Mouse (Mus musculus): ENCODE data around the gene Fblim1. TPM values are rescaled to one million over a fixed set of nuclear protein-coding genes. Genes with fewer than 3 reads are reported as not detected.
A peak's percentile ranks its signal among the peaks of the same experiment; 100 is the strongest.

Fblim1 gene
- 73.5 TPM in 2 replicates for polyA plus RNA-seq (2015; fragmentation: Nextera tagmentation; extraction: Ambion mirVana)

DNA sequence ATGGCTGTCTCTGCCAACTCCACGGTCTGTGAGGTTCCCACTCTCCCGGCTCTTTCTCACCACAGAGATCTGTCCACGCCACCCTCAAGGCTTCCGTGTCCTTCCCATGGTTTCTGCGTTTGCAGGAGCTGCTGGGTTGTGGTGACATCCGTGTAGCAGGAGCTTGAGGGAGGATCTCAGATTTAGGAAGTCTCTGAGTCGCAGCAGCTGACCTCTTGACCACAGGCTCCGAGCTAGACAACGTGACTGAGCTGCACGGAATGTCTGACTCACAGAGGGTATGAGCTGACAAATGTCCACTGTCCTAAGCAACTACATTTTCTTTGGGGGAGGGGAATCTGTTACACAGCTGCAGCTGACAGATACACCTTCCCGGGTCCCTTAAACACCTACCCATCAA, at the start of gene Fblim1:
Fblim1 (minus strand) TSS at position 236 of the 400 bp plus-strand sequence.
- ATAC-seq (ENCODE audit: borderline replicate concordance, extremely low read depth, low FRiP score, low TSS enrichment): no peak
- Histone ChIP-seq H3K4me3 (no peak within 1 kb of the TSS), H3K4me2 (no peak within 1 kb of the TSS), H3K36me3 (no peaks in the 10 kb centered on the region), H3K4me1 (peaks cover 43% of the 10 kb centered on the region), H3K9me3 (no peaks in the 10 kb centered on the region), H3K9ac (no peak within 1 kb of the TSS), H3K27me3 (no peaks in the 10 kb centered on the region), H3K27ac (peak within 1 kb of the TSS; percentile 70)
- 62% methylated on average over 11 of the region's 11 CpGs for WGBS

DNA sequence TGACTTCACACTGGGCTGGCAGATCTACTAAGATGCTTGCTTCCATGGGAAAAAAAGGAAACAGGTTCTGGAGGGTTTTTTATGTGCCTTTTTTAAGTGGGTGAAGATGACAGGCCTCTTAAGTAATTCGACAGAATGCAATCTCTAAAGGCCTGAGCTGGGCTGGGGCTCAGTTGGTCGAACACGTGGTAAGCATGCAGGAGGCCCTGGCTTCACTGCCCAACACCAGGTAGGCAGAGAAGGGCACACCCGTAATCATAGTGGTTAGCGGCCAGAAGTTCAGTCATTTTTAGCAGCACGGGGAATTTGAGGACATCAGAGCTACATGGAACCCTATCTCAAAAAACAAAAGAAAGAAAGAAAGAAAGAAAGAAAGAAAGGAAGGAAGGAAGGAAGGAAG, 48.6 kb upstream of the Fblim1 start:
- H3K9ac ChIP-seq: no peak overlapping the region
- H3K4me2 ChIP-seq: no peak overlapping the region
- peaks cover 20% of the 10 kb centered on the region for H3K36me3 ChIP-seq
- no peaks in the 10 kb centered on the region for H3K9me3 ChIP-seq
- peaks cover 11% of the 10 kb centered on the region for H3K4me1 ChIP-seq
- no peak for ATAC-seq (ENCODE audit: borderline replicate concordance, extremely low read depth, low FRiP score, low TSS enrichment)
- H3K4me3 ChIP-seq: no peak overlapping the region
- no peaks in the 10 kb centered on the region for H3K27me3 ChIP-seq
- 80% methylated on average over 6 of the region's 6 CpGs for WGBS
- no peak overlapping the region for H3K27ac ChIP-seq

DNA sequence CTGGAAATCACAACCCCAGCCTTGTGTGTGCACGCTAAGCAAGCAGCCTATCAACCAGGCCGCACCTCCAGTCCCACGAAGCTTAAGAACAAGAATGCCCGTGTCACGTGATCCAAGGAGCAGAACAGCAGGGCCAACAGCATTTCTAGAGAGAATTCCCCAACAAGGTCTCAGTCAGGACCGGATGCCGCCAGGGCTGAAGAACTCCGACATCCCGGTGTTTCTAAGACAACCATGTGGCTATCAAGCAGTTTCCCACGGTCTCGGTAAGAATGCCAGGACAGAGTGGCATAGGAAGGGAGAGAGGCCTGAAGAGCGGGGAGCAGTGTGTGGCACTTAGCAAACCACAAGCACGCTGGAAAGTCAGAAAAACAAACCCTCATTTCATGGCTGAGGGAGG, 47.9 kb upstream of the Fblim1 start:
- no peak overlapping the region for H3K9ac ChIP-seq
- H3K36me3 ChIP-seq: peaks cover 13% of the 10 kb centered on the region
- ATAC-seq (ENCODE audit: borderline replicate concordance, extremely low read depth, low FRiP score, low TSS enrichment): no peak
- H3K9me3 ChIP-seq: no peaks in the 10 kb centered on the region
- H3K27ac ChIP-seq: no peak overlapping the region
- no peaks in the 10 kb centered on the region for H3K27me3 ChIP-seq
- H3K4me1 ChIP-seq: peaks cover 15% of the 10 kb centered on the region
- no peak overlapping the region for H3K4me2 ChIP-seq
- no peak overlapping the region for H3K4me3 ChIP-seq
- WGBS: 84% methylated on average over 13 of the region's 13 CpGs

DNA sequence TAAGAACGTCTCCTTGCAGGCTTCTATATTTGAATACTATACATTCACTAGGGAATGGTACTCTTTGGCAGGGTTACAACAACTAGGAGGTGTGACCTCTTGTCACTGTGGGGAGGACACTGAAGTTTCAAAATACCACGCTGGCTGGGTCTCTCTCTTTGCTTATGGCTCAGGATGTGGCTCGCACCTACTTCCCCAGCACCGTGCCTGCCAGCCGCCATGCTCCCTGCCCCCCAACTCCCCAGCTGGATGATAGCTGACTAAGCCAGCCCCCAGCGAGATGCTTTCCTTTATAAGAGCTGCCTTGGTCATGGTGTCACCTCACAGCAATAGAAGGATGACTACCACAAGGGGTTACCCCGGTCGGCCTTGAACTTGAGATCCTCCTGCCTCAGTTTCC, 47.1 kb upstream of the Fblim1 start:
- no peaks in the 10 kb centered on the region for H3K27me3 ChIP-seq
- 78% methylated on average over 8 of the region's 8 CpGs for WGBS
- H3K4me3 ChIP-seq: no peak overlapping the region
- H3K9me3 ChIP-seq: no peaks in the 10 kb centered on the region
- H3K36me3 ChIP-seq: peaks cover 11% of the 10 kb centered on the region; the same call in 1 of the 2 replicates
- no peak for ATAC-seq (ENCODE audit: borderline replicate concordance, extremely low read depth, low FRiP score, low TSS enrichment)
- H3K4me1 ChIP-seq: peaks cover 16% of the 10 kb centered on the region
- H3K4me2 ChIP-seq: no peak overlapping the region
- H3K27ac ChIP-seq: no peak overlapping the region
- H3K9ac ChIP-seq: no peak overlapping the region

DNA sequence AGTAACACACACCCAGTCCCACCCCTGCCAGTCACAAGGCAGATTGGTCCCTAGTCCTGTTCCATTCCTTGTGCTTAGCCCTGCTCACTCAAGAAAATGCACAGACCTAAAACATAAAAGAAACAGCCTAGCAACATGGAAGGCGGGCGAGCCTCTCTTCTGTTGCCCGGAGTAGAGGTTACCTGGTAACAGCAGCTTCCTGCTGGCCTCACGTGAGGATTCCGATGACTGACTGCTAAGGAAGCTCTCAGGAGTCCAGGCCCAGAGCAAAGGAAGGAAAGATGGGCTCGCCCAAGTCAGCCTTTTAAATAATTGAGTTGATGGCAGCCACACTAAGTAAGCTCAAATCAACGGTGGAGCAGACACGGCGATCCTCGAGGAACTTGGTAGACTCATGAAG, 46.0 kb upstream of the Fblim1 start:
- no peak for ATAC-seq (ENCODE audit: borderline replicate concordance, extremely low read depth, low FRiP score, low TSS enrichment)
- Histone ChIP-seq H3K9ac (no peak overlapping the region), H3K4me3 (no peak overlapping the region), H3K27ac (no peak overlapping the region), H3K9me3 (no peaks in the 10 kb centered on the region), H3K27me3 (no peaks in the 10 kb centered on the region), H3K4me1 (peaks cover 16% of the 10 kb centered on the region), H3K4me2 (no peak overlapping the region), H3K36me3 (peaks cover 14% of the 10 kb centered on the region; the same call in 1 of the 2 replicates)
- WGBS: 90% methylated on average over 10 of the region's 10 CpGs

DNA sequence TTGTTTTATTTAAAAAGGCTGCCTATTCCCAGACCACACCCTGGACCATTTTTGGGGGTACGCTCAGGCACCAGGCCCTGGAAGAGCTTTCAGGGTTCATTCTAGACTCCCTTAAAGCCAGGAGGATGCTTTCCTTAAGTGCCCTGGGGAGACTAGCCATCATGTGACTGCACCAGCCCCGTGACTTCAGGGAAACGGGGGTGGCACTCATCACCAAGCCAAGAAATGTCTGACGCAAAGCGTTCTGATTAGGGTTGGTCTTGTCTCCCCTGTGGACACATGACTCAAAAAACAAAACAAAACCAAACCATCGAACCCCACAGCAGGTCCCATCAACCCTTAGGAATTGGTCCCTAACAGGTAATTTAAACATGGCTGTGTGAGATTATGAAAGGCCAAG, 45.4 kb upstream of the Fblim1 start:
- Histone ChIP-seq H3K36me3 (peaks cover 14% of the 10 kb centered on the region; the same call in 1 of the 2 replicates), H3K4me2 (no peak overlapping the region), H3K27ac (no peak overlapping the region), H3K4me3 (no peak overlapping the region), H3K9me3 (no peaks in the 10 kb centered on the region), H3K9ac (no peak overlapping the region), H3K27me3 (no peaks in the 10 kb centered on the region), H3K4me1 (peaks cover 16% of the 10 kb centered on the region)
- 87% methylated on average over 6 of the region's 6 CpGs for WGBS
- no peak for ATAC-seq (ENCODE audit: borderline replicate concordance, extremely low read depth, low FRiP score, low TSS enrichment)

DNA sequence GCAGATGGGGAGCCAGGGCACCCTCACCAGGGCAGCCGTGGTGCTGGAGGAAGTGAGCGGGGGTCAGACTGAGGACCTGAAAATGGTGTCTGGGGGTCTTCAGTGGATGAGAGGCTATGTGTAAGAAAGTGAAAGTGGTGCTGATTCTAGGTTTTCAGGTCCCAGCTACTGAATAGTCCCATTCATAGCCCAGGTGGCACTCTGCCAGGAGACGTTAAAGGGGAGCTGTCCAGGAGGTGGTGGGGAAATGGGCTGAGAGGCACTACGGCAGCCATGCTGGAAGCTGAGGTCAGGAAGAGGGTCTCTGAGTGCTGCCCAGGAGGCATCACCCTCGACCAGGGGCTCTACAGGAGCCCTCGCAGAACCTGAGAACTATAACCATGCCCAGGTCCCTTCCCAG, 43.3 kb upstream of the Fblim1 start:
- peaks cover 14% of the 10 kb centered on the region; the same call in 1 of the 2 replicates for H3K36me3 ChIP-seq
- H3K27ac ChIP-seq: 0 out of 2 replicates have a peak overlapping the region, but pooled peaks have one; percentile 16
- no peak overlapping the region for H3K9ac ChIP-seq
- no peak overlapping the region for H3K4me2 ChIP-seq
- WGBS: 45% methylated on average over 6 of the region's 6 CpGs
- H3K27me3 ChIP-seq: no peaks in the 10 kb centered on the region
- peaks cover 17% of the 10 kb centered on the region for H3K4me1 ChIP-seq
- ATAC-seq (ENCODE audit: borderline replicate concordance, extremely low read depth, low FRiP score, low TSS enrichment): peak; percentile 10; the same call in 1 of the 2 replicates
- no peaks in the 10 kb centered on the region for H3K9me3 ChIP-seq
- no peak overlapping the region for H3K4me3 ChIP-seq

DNA sequence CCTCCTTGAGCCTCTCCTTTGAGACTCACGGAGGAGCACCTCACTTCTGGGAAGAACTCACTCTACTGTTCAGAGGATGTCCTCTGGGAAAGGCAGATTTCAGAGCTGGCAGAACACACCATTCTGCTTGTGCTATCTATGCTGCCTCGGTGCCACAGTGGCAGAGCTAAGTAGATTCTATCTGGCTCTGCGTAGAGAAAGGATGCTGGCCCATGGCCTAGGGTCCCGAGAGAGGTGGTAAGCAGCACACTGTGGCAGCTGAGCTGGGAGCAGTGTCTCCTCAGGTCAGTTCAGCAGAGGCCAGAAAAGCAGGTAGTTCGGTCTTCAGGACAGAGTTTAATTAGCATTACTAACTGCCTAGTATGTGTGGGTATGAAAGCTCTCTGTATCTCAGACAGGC, 42.4 kb upstream of the Fblim1 start:
- no peak overlapping the region for H3K4me3 ChIP-seq
- no peaks in the 10 kb centered on the region for H3K9me3 ChIP-seq
- H3K9ac ChIP-seq: no peak overlapping the region
- H3K36me3 ChIP-seq: peaks cover 14% of the 10 kb centered on the region; the same call in 1 of the 2 replicates
- WGBS: 98% methylated on average over 5 of the region's 5 CpGs
- peaks cover 27% of the 10 kb centered on the region for H3K4me1 ChIP-seq
- H3K4me2 ChIP-seq: no peak overlapping the region
- no peaks in the 10 kb centered on the region for H3K27me3 ChIP-seq
- no peak for ATAC-seq (ENCODE audit: borderline replicate concordance, extremely low read depth, low FRiP score, low TSS enrichment)
- no peak overlapping the region for H3K27ac ChIP-seq

DNA sequence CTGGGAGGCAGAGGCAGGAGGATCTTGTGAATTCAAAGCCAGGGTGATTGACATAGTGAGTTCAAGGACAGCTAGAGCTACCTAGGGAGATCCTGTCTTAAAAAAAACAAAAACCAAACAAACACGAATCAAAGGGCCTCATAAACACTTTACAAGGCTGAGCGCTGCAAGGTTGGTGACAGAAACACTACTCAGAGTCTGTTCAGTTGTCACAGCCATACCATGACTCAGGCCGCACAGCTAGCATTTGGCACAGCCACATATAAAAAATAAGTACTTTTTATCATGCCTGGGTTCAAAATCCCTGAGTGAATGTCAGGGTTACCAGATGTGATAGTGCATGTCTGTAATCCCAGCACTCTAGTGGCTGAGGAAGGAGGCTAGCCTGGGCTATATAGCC, 41.3 kb upstream of the Fblim1 start:
- H3K27me3 ChIP-seq: no peaks in the 10 kb centered on the region
- H3K9ac ChIP-seq: no peak overlapping the region
- 86% methylated on average over 3 of the region's 3 CpGs for WGBS
- H3K4me2 ChIP-seq: no peak overlapping the region
- H3K4me1 ChIP-seq: peaks cover 33% of the 10 kb centered on the region
- no peak for ATAC-seq (ENCODE audit: borderline replicate concordance, extremely low read depth, low FRiP score, low TSS enrichment)
- no peak overlapping the region for H3K27ac ChIP-seq
- no peak overlapping the region for H3K4me3 ChIP-seq
- H3K9me3 ChIP-seq: no peaks in the 10 kb centered on the region
- peaks cover 11% of the 10 kb centered on the region; the same call in 1 of the 2 replicates for H3K36me3 ChIP-seq

DNA sequence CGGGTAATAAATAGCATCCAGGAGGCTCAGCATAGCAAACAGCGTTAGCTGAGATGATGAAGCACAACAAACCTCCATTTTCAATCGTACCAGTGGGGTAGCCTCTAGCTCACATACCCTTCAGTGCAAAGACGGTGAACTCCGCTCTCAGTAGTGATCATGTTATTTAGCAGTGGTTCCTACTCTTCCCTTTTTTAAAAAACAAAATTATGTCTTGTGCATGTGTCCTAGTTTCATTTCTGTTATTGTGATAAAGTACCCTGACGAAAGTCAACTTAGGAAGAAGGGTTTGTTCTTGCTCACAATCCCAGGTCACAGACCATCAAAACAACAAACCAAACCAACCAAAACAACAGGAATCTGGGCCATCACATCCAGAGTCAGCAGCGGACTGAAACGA, 40.1 kb upstream of the Fblim1 start:
- no peak overlapping the region for H3K9ac ChIP-seq
- H3K36me3 ChIP-seq: peaks cover 12% of the 10 kb centered on the region
- no peak overlapping the region for H3K4me3 ChIP-seq
- no peaks in the 10 kb centered on the region for H3K9me3 ChIP-seq
- no peak overlapping the region for H3K27ac ChIP-seq
- H3K4me1 ChIP-seq: peaks cover 41% of the 10 kb centered on the region
- no peaks in the 10 kb centered on the region for H3K27me3 ChIP-seq
- 91% methylated on average over 8 of the region's 8 CpGs for WGBS
- no peak for ATAC-seq (ENCODE audit: borderline replicate concordance, extremely low read depth, low FRiP score, low TSS enrichment)
- H3K4me2 ChIP-seq: no peak overlapping the region

DNA sequence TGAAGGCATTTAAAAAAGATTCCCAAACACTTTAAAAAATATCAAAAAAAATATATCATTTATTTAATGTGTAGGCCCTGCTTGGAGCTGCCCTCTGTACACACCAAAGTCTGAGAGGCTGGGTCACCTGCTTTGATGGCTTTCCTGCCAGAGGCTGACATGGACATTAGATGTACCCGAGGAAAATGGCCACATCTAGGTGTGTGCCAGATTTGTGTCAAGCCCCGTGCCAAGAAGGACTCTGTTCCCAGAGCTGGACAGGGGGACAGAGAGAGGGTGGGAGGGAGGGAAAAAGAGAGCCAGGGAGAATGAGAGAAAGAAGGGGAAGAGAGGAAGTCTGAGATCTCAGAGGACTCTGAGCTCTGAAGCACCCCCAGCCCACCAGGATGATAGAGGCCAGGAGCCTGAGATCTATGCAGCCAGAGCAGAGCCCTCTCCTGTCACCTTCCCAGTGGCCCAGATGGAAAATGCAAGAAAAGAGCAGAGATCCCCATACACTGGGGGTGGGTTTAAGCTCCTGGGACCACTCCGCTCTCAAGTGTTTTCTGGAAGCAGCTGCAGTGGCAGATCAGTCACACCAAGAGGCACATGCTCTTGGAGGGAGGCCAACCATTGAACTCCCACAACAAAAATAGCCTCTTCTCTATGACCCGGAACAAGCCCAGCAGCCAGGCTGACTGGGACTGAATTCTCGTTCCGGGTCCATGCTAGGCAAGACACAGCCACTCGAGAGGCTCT, 37.4 kb upstream of the Fblim1 start:
- WGBS: 27% methylated on average over 7 of the region's 7 CpGs
- Histone ChIP-seq H3K27ac (peak overlapping the region; percentile 93), H3K9ac (no peak overlapping the region), H3K9me3 (no peaks in the 10 kb centered on the region), H3K4me1 (peaks cover 28% of the 10 kb centered on the region), H3K4me3 (no peak overlapping the region), H3K27me3 (no peaks in the 10 kb centered on the region), H3K4me2 (peak overlapping the region; percentile 33), H3K36me3 (peaks cover 28% of the 10 kb centered on the region)
- peak; percentile 85 for ATAC-seq (ENCODE audit: borderline replicate concordance, extremely low read depth, low FRiP score, low TSS enrichment)

DNA sequence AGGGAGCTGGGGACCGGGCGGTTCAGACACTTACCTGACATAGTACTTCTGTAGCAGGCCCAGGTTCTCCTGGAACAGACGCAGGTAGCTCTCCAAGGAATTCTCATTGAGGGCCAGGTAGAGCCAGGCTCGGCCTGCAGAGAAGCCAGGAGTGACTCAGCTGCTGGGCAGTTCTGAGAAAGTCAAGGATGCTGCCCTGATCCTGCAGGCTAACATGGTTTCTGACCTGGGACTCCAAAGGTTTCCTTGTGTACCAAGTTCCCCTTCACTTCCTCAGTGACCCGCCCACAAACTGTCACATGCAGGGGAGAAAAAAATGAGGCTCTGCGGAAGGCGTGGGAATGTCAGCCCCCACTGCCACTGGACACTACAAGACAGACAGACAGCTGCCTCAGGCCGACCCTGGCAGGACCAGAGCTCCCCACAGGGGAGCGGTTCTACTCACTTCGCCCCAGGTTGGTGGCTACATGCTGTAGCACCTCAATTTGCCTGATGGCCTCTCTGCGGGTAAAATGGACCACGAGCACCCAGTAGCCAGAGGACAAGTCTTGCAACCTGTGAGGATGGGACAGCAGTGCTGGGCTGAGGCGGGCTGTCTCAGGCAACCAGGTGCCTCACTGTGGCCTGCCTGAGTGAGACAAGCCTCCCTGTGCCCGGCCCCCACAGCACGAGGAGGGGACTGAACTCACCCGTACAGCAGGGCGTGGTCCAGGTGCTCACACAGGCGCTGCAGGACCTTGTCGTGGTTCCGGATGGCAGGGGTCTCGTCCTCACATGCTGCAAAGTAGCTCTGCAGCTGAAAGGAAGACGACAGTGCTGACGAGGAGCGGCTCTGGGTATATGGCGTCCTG, 36.3 kb upstream of the Fblim1 start:
- Histone ChIP-seq H3K4me2 (no peak overlapping the region), H3K36me3 (peaks cover 34% of the 10 kb centered on the region), H3K27me3 (no peaks in the 10 kb centered on the region), H3K4me1 (peaks cover 28% of the 10 kb centered on the region), H3K4me3 (no peak overlapping the region), H3K27ac (peak overlapping the region; percentile 93), H3K9ac (no peak overlapping the region), H3K9me3 (no peaks in the 10 kb centered on the region)
- 82% methylated on average over 25 of the region's 25 CpGs for WGBS
- ATAC-seq (ENCODE audit: borderline replicate concordance, extremely low read depth, low FRiP score, low TSS enrichment): no peak

All from lung, embryonic 15.5 days (tissue).